Mouse (Mus musculus): ENCODE data around the gene Tmem236.
A peak's percentile ranks its signal among the peaks of the same experiment; 100 is the strongest.

Gene Tmem236

DNA sequence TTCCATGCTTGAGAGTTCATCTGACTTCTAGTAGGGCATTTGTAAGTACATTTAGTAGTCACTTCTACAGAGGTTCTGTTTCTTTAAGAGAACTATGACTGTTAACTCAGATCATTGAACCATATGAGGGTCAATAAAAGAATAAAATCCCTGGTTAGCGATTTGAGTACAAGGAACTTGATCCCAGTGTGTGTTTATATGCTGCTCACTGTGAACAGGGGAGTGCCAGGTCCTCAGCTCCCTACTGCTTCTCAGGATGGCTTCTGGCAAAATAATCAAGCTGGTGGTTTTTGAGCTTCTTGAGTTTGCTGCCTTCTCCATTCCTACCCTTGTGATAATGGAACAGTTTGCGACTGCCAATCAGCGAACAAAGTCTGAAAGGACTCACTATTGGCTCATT, at the start of gene Tmem236:
Tmem236 (plus strand) TSS at position 190 of the 400 bp plus-strand sequence.
- no peak for DNase-seq (ENCODE audit: low read depth, low spot score)

DNA sequence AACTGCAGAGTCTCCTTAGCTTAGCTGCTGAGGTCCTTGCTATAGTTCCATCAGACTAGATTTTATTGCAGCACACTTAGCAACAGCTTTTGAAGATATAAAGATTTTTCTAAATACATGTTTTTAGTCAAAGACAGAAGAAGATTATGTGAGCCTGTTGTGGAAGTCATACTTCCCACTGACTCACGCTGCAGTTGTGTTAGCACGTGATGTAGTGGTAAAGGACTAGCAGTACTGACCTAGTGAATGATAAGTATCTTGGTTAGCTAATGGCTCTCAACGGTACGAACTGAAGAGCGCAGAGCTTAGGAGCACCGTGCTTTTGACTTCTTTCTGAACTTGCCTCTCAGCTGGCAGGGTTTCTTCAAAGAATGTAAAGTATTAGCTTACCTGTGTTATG, 47.9 kb upstream of the Tmem236 start:
- DNase-seq (ENCODE audit: low read depth, low spot score), result no peak

DNA sequence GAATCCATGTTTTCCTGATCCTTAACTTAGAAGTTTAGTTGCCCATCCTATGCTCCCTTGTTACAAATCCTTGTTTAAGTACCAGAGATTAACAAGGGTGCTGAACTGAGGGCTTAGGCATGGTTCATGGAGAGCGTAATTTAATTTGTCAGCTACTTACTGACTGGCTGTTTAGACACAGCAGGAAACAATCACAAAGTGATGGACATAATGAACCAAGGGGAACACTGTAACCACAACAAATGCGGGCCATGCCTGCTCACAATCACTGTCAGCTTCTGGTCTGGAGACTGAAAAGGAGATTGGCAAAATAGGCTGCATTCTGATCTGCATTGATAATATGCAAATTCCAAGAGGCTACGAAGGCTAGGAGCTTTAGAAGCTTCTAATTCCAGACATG, 46.7 kb upstream of the Tmem236 start:
- no peak for DNase-seq (ENCODE audit: low read depth, low spot score)

DNA sequence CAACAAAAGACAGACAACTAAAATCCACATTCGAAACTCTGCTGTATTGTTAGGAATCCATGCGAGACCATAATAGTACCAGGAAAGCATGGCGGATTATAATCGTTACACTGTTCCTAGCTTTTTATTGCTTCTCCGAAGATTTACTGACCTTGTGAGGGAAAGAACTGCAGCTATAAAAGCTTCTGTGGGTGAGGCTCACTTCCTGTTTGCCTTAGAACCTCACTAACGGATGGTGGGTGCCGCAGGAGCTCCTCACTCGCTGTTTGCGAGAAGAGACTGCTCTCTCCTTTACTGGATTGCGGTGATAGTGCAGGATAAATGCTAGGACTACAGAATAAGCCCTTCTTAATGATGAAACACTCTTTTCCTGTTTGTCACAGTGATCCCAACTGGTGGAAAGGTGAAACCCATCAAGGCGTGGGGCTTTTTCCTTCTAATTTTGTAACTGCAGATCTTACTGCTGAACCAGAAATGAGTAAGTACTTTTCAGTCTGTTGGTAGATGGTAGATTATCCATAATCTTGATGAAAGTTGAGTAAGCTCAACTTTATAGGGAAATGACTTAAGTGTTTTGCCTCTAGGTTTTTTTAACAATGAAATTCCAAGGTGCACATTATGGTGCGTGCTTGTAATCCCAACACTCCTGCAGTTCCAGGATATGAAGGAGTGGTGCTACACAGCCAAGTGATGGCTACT, 43.5 kb upstream of the Tmem236 start:
- no peak for DNase-seq (ENCODE audit: low read depth, low spot score)

DNA sequence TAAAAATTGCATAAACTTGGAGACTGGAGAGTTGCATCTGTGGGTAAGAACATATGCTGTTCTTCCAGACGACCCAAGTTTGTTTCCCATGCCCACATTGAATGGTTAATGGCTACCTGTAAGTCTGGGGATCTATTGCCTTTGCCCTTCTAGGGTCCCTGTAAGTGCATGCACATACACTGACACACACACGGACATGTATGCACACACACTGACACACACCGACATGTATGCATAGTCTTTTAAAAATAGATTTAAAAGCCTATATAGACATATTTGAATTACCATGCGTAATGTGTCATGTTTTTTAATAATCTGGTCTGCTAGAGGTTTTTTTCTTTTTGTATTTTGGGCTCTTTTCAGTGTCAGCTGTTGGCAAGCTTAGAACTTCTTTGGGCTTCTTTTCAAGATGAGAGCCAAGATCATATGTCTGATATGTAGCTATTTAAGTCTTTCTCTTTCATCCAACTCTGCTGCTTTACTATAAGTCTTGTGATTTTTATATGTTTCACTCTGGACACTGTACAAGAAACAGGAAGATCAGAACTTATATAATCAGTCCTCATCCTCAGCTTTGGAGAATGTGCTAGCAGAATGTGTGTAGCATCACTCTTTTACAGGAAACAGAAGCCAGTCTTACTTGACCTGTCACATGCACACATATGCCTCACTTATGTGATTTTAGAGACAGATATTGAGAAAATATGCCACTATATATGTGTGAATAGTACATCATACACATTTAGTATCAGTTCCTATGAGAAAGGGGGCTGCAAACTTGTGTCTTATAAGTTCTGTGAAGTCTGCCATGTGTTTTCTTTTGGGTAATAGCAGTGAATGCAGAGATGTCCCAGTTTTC, 41.6 kb upstream of the Tmem236 start:
- no peak for DNase-seq (ENCODE audit: low read depth, low spot score)

DNA sequence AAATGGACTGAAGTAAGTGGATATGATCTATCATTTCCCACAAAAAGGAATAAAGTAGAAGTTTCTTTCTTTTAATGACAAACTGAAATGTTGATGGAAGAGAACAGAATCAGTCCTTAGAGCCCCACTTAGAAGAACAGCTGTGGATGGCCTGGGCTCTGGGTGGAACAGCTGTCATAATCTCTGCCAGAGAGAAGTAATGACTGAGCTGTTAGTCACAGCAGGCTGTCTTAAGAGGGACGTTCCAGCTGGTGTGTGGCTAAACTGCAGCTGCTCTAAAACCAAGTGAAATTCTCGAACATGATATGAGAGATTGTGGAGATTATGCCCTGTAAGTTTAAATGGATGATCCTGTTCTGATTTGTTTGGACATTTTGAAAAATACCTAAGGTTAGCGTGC, 37.4 kb upstream of the Tmem236 start:
- no peak for DNase-seq (ENCODE audit: low read depth, low spot score)

DNA sequence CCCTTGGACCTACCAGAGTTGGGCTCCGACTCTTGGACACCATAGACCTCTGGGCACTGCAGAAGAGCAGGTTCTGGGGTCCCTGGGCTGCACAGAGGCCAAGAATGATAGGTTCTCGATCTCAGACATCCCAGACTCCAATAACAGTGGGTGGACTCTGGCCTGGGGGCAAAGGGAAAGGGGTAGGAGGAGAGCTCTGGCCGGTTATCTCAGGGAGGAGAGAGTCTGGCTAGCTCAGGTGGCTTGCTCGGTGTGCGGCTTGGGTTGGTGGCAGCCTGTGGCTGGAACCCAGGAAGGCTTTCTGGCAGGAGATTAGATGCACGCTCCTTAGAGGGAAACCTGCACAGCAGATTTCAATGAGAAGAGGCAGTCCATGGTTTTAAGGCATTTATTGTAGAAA, 34.7 kb upstream of the Tmem236 start:
- DNase-seq (ENCODE audit: low read depth, low spot score), result no peak

DNA sequence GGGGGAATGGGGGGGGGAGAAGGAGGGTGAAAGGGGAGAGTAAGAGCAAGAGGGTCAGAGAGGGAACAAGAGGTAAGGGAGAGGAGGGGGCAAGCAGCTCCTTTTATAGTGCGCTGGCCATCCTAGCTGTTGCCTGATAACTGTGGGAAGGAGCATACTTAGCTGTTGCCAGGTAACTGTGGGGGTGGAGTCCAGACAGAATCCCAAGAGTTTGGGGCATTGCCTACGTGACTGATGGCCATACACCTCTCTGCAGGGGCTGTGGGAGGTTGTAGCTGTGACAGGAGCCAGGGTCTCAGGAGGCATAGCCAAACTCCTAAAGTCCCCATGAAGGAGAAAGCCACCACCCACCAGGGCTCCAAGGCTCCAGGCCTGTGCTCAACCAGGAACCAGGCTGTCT, 34.3 kb upstream of the Tmem236 start:
- peak; percentile 36 for DNase-seq (ENCODE audit: low read depth, low spot score)

DNA sequence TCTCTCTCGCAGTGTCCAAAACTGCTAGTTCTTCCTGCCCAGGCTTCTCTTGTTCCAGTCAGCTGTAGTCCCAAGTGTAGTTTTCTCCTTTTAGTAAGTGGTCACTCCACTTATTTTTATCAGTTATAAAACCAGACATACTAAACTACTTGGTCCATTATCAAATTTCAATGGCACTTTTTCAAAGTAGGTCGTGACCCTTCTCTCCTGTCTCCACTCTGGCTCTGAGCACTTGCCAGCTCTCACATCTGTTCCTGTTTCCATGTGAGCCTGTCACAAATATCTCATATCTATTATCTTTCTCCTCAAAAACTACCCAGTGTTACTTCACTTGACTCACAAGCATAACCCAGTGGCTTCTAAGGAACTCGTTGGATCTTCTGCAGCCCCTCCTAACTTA, 29.0 kb upstream of the Tmem236 start:
- no peak for DNase-seq (ENCODE audit: low read depth, low spot score)

DNA sequence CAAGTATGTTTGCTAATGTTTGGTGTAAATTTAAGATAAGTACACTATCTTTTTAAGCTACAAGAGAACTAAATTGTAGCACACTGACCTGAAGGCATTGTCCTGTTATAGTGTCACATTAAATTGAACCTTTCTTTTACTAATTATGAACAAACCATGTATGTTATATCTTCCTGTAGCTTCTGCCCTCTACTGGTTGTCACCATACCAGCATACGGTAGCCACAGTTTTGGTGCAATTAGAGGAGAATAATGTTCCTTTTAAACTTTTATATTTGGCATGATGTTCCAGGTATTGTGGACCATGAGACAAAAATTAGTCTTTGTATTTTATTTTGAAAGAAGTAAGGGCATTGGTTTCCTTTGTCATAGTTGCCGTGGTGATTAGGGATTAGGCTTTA, 27.4 kb upstream of the Tmem236 start:
- DNase-seq (ENCODE audit: low read depth, low spot score), result no peak

DNA sequence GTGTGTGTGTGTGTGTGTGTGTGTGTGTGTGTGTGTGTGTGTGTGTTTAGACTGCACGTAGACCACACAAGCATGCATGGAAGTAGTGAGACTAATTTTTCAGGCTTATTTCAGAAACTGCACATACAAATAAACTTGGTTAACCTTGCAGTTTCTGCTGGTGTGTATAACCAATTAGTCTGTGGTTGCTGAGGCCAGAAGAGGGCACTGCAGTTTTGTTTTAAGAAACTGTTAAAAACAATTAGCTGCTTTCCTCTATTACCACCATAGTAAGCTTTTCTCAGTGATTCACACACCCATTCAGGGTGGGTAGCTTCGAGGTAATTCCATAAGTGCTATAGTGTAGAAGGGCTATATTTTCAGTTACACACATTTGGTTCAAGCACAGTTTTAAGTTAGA, 23.5 kb upstream of the Tmem236 start:
- no peak for DNase-seq (ENCODE audit: low read depth, low spot score)

DNA sequence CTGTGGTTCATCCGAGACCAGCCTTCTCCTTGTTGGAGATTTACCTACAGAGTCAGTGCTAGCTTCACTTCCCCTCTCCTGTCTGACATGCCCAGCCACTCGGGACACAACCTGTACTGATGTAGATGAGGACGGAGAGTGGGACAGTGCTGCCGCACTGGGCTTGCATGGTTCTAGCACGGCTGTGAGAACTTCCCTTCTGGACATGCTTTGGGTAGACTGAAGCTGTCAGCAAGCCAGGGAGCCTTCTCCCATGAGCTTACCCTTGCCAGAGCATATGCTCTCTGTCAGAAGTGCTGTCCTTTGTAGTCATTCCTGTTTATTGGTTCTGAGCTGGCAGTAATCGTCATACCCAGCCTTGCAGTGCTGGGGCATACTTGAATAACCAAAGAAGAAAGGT, 22.5 kb upstream of the Tmem236 start:
- no peak for DNase-seq (ENCODE audit: low read depth, low spot score)

DNA sequence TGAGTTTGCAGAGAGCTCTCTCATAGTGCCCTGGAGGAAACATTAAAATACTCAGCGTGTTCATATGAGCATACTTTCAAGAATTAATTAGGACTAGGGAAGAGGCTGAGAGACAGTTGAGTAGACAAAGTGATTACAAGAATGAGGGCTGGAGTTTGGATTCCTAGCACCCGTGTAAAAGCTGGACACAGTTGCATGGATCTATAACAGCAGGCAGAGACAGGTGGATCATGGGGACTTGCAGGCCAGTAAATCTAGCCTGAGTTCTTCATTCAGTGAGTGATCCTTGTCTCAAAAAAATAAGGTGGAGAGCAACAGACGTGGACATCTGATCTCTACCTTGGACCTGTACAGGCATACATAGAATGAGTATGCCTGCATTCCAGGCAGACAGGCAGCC, 15.3 kb upstream of the Tmem236 start:
- no peak for DNase-seq (ENCODE audit: low read depth, low spot score)

DNA sequence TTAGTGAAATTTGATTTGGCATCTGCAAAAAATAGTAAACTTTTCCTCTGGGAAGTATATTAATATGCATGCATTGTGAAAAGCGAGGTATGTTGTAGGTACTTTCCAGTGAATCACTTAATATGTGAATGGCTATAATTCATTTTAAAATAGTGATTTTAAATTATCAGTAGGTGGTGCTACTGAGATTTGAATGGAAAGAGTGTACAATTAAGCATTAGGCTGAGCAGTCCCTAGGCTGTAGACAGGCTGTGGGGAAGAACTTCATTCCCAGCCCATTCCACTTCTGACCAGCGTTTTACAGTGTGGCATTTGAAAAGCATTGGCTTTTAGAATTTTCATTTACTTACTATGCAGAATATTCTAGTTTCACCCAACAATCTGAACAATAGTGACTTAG, 14.6 kb upstream of the Tmem236 start:
- no peak for DNase-seq (ENCODE audit: low read depth, low spot score)

DNA sequence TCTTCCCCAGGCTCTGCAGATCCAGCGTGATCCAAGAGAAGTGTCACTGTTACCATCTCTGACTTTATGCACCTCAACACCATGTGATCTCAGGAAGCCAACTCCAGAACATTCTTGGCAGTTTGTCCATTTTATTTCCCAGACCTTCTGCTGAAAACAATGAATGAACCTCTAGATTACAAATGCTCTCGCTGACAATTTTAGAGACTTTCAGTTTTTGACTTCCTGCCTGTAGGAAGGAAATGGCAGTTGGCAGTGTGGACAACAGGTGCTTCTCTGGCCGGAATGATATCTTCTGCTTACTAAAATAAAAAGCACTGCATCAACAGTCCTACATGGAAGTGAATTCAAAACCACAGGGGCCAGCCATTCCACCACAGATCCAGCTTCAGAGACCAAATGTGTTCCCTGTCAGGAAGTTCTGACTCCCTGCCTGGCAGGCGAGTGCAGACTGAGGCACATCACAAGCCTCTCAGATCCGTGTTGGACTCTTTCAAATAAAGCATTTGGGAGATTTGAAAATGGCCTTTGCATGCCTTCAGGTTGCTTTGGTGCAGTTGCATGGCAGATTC, 9.8 kb upstream of the Tmem236 start:
- no peak for DNase-seq (ENCODE audit: low read depth, low spot score)

DNA sequence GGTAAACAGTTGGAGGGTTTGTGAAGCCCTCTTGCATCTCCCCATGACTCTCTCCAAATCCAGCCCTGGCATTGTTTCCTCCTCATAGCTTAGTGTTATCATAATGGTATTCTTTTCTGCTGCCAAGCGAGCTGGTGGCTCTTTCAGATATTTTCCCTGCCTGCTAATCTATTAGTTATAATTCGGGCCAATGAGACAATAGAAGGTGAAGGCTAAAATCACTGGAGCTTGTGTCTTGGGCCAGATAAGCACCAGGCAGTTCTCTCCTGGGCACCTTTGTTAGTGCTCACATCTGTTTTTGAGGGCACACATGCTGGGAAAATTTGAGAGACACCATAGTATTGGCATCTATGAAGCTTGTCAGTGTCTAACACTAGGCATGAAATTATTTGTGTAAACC, 9.3 kb upstream of the Tmem236 start:
- no peak for DNase-seq (ENCODE audit: low read depth, low spot score)

DNA sequence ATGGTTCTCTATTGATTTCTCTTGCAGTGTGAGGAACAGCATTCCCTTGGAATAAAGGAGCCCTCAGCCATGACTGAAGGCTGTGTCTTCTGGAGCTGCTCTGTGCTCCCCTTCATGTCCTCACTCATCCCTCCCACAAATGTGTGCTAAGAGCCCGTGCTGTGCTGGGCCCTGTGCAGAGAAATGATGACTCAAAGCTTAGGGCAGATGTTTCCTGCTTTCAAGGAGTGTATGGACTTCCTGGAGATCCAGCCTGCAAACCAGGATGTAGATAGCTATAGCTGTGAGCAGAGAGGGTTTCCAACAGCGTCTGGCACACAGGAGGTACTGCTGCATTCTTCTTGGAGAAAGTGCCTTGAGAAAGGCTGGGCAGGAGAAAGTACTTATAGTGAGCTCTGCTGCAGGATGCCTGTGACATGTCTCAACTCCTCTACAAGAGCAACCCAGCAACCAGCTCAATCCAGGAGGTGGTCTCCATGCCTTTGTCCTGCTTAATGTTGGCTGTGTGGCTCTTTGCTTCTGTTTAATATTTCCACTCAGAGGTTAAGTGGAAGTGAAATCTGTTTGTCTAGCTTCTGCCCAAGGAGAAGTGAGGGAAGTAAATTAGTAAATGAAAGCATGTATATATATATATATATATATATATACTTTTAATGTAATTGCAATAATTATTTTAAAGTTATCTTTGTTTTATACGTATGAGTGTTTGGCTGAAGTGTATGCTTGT, 8.5 kb upstream of the Tmem236 start:
- DNase-seq (ENCODE audit: low read depth, low spot score), result no peak

DNA sequence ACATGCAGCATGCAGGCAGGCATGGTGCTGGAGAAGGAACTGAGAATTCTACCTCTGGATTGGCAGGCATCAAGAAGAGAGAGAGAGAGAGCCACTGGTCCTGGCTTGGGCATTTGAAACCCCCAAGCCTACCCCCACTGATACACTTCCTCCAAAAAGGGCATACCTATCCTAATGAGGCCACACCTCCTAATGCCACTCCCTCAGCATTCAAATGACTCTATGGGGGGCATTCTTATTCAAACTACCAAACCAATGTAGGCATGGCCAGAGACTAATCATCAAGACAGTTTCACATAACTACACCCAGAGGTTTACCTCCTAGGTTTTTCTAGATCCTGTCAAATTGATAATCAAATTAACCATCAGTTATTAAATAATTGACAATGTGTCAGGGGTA, 6.6 kb upstream of the Tmem236 start:
- peak; percentile 67 for DNase-seq (ENCODE audit: low read depth, low spot score)

DNA sequence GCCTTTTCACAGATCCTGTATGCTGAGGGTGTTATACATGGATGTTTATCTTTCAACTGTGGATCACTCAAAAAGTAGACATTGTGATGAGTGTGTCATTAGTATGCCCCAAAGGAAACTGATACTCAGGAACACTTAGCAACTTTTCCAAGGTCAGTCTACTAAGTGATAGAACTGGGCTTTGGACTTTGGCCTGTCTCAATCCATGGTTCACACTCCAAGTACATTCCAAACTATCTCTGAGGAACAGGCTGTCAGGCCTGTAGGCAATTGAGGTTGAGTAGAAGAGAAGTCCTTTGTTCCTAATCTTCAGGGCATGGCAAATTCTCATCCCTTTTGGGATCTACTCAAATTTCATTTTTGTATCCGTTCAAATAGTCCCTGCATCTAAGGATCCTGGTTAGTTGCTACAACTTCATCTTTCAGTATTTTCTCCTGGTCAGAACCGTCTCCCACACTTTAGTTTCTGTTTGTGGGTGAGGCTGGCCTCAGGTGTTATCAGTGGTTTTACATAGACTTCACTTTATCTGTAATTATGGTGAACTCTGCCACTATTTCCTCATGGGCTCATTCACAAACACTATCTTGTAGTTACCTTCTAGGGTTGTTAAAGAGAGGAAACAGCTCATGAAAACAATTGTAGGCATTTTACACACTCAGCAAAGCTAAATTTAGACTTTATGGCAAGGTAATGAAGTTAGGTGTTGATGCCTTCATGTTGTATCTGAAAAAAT, 2.3 kb downstream of the Tmem236 start:
- no peak for DNase-seq (ENCODE audit: low read depth, low spot score)

DNA sequence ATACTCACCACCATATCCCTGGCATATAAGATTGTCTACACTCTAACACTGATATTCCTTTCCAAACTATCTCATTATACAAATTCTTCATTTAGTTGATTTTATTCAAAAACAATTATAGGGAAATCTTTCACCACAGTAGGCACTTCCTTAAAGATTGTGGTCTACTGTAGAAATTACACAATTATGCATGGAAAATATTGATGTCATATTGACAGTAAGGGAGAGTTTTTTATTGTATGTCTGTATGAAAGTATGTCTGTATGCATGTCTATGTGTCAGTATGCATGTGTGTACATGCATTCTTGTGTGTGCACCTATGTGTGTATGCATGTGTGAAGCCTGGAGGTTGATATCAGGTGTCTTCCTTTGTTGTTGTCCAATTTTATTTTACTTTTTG, 10.1 kb downstream of the Tmem236 start:
- DNase-seq (ENCODE audit: low read depth, low spot score), result no peak

DNA sequence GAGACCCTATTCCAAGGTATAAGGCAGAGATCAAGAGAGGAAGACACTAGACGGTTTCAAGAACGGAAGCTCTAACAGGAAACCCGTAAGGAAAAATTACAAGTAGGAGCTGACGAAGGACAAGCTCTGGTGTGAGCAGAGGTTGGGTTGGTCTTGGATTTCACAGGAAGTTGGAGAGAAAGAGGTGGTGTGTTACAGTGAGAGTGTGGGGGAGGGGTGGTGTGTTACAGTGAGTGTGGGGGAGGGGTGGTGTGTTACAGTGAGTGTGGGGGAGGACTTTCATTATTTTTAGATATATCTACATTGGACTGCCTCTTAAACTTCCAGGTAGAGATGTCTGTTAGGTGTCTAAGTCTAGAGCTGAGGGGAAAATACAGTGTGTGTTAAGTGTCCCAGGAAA, 16.4 kb downstream of the Tmem236 start:
- no peak for DNase-seq (ENCODE audit: low read depth, low spot score)

DNA sequence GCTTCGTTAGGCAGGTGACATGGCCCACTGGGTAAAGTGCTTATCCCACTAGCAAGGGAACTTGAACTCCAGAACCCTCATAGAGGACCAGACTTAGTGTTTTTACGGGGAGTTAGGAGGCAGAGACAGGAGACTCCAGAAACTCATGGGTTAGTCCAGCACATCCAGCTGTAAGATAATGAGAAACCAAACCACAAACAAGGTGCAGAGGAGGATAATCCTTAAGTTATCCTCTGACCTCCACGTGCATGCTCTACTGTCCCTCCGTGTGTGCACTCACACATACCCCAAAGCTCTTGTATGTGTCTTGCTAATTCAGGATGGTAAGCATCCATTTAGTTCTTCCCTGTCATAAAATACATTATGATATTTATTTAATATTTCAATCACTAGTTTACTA, 17.3 kb downstream of the Tmem236 start:
- no peak for DNase-seq (ENCODE audit: low read depth, low spot score)
